Comparison of ENCODE assay signal across 15 mouse cellular contexts in genomic region chr9:14559996-14560395, GRCm38 (mm10). TPM values are rescaled to one million over a fixed set of nuclear protein-coding genes. Genes with fewer than 3 reads are reported as not detected.
A peak's percentile ranks its signal among the peaks of the same experiment; 100 is the strongest.
DNase-seq lines count a peak whose midpoint lies in the region; ATAC-seq lines count a peak whose summit lies in the region.
"Had no signal": no experiment of that assay in that cellular context is flagged by ENCODE, and none has a peak within 500 bp of the region (broad histone marks: within the 10 kb centered on the region; RNA-seq: fewer than 3 reads in every experiment).

No protein-coding gene starts in this region.

- H3K4me3 ChIP-seq in embryonic facial prominence, embryonic 13.5 days = no peak overlapping the region
- no peak overlapping the region for H3K4me3 ChIP-seq in embryonic facial prominence, embryonic 10.5 days
- H3K4me3 ChIP-seq in hindbrain, embryonic 15.5 days = no peak overlapping the region
- no peak overlapping the region for H3K4me3 ChIP-seq in hindbrain, embryonic 11.5 days (ENCODE audit: low read depth, low read length)
- no peak overlapping the region for H3K4me3 ChIP-seq in neural tube, embryonic 14.5 days (ENCODE audit: low read depth, low read length)
- no peak overlapping the region for H3K4me3 ChIP-seq in neural tube, embryonic 15.5 days (replicated peaks)
- H3K4me3 ChIP-seq: forebrain, embryonic 10.5 days; myocyte; neural tube, embryonic 13.5 days had no signal

- H3K9ac ChIP-seq in embryonic facial prominence, embryonic 13.5 days = no peak overlapping the region
- H3K9ac ChIP-seq in hindbrain, embryonic 15.5 days = no peak overlapping the region
- H3K9ac ChIP-seq in hindbrain, embryonic 11.5 days (ENCODE audit: low read depth, low read length) = no peak overlapping the region
- no peak overlapping the region for H3K9ac ChIP-seq in neural tube, embryonic 14.5 days (replicated peaks; ENCODE audit: low read depth, low read length)
- no peak overlapping the region for H3K9ac ChIP-seq in neural tube, embryonic 15.5 days (replicated peaks)
- H3K9ac ChIP-seq: neural tube, embryonic 13.5 days had no signal

- H3K9me3 ChIP-seq in embryonic facial prominence, embryonic 13.5 days = no peaks in the 10 kb centered on the region
- no peaks in the 10 kb centered on the region for H3K9me3 ChIP-seq in embryonic facial prominence, embryonic 10.5 days
- H3K9me3 ChIP-seq in hindbrain, embryonic 15.5 days = no peaks in the 10 kb centered on the region
- no peaks in the 10 kb centered on the region for H3K9me3 ChIP-seq in hindbrain, embryonic 11.5 days (ENCODE audit: control insufficient read depth, low read length)
- no peaks in the 10 kb centered on the region for H3K9me3 ChIP-seq in neural tube, embryonic 14.5 days (ENCODE audit: control insufficient read depth, low read length)
- no peaks in the 10 kb centered on the region for H3K9me3 ChIP-seq in neural tube, embryonic 15.5 days (replicated peaks)
- H3K9me3 ChIP-seq: forebrain, embryonic 10.5 days; neural tube, embryonic 13.5 days had no signal

- 83% methylated on average over 9 of the region's 9 CpGs for WGBS in embryonic facial prominence, embryonic 13.5 days
- 92% methylated on average over 9 of the region's 9 CpGs for WGBS in embryonic facial prominence, embryonic 10.5 days
- 83% methylated on average over 9 of the region's 9 CpGs for WGBS in hindbrain, embryonic 15.5 days
- 88% methylated on average over 9 of the region's 9 CpGs for WGBS in hindbrain, embryonic 11.5 days
- 81% methylated on average over 9 of the region's 9 CpGs for WGBS in neural tube, embryonic 14.5 days
- WGBS in neural tube, embryonic 15.5 days = 81% methylated on average over 9 of the region's 9 CpGs

- no peaks in the 10 kb centered on the region for H3K4me1 ChIP-seq in embryonic facial prominence, embryonic 13.5 days
- 0 out of 2 replicates have a peak, but pooled peaks cover 3% of the 10 kb centered on the region for H3K4me1 ChIP-seq in embryonic facial prominence, embryonic 10.5 days
- no peaks in the 10 kb centered on the region for H3K4me1 ChIP-seq in hindbrain, embryonic 15.5 days (replicated peaks)
- H3K4me1 ChIP-seq in hindbrain, embryonic 11.5 days (replicated peaks; ENCODE audit: control insufficient read depth, insufficient read depth, low read length) = no peaks in the 10 kb centered on the region
- H3K4me1 ChIP-seq in neural tube, embryonic 14.5 days (ENCODE audit: control insufficient read depth, insufficient read depth, low read length) = no peaks in the 10 kb centered on the region
- H3K4me1 ChIP-seq in neural tube, embryonic 15.5 days = 0 out of 2 replicates have a peak, but pooled peaks cover 2% of the 10 kb centered on the region
- H3K4me1 ChIP-seq: neural tube, embryonic 13.5 days had no signal

- H3K27ac ChIP-seq in embryonic facial prominence, embryonic 13.5 days = no peak overlapping the region
- H3K27ac ChIP-seq in embryonic facial prominence, embryonic 10.5 days (replicated peaks) = no peak overlapping the region
- H3K27ac ChIP-seq in hindbrain, embryonic 15.5 days (replicated peaks) = no peak overlapping the region
- no peak overlapping the region for H3K27ac ChIP-seq in hindbrain, embryonic 11.5 days (ENCODE audit: low read depth, low read length)
- no peak overlapping the region for H3K27ac ChIP-seq in neural tube, embryonic 14.5 days (ENCODE audit: low read depth, low read length)
- H3K27ac ChIP-seq in neural tube, embryonic 15.5 days (replicated peaks) = no peak overlapping the region
- H3K27ac ChIP-seq: forebrain, embryonic 10.5 days; neural tube, embryonic 13.5 days had no signal

- H3K27me3 ChIP-seq in embryonic facial prominence, embryonic 13.5 days = no peaks in the 10 kb centered on the region
- no peaks in the 10 kb centered on the region for H3K27me3 ChIP-seq in embryonic facial prominence, embryonic 10.5 days (replicated peaks; ENCODE audit: low read depth, poor library complexity, severe bottlenecking)
- H3K27me3 ChIP-seq in hindbrain, embryonic 15.5 days = no peaks in the 10 kb centered on the region
- no peaks in the 10 kb centered on the region for H3K27me3 ChIP-seq in hindbrain, embryonic 11.5 days (ENCODE audit: control insufficient read depth, insufficient read depth, low read length)
- H3K27me3 ChIP-seq in neural tube, embryonic 14.5 days (ENCODE audit: control insufficient read depth, insufficient read depth, low read length) = no peaks in the 10 kb centered on the region
- H3K27me3 ChIP-seq in neural tube, embryonic 15.5 days (replicated peaks) = no peaks in the 10 kb centered on the region
- H3K27me3 ChIP-seq: neural tube, embryonic 13.5 days had no signal

- peaks cover 95% of the 10 kb centered on the region for H3K36me3 ChIP-seq in embryonic facial prominence, embryonic 13.5 days
- H3K36me3 ChIP-seq in embryonic facial prominence, embryonic 10.5 days (replicated peaks) = peaks cover 100% of the 10 kb centered on the region
- peaks cover 8% of the 10 kb centered on the region for H3K36me3 ChIP-seq in hindbrain, embryonic 15.5 days
- H3K36me3 ChIP-seq in hindbrain, embryonic 11.5 days (ENCODE audit: control insufficient read depth, insufficient read depth, low read length) = 0 out of 2 replicates have a peak, but pooled peaks cover 2% of the 10 kb centered on the region
- peaks cover 31% of the 10 kb centered on the region for H3K36me3 ChIP-seq in neural tube, embryonic 14.5 days (ENCODE audit: control insufficient read depth, insufficient read depth, low read length)
- H3K36me3 ChIP-seq in neural tube, embryonic 15.5 days = peaks cover 48% of the 10 kb centered on the region

- 0 out of 2 replicates have a peak, but pooled peaks have one; percentile 24 for ATAC-seq in embryonic facial prominence, embryonic 13.5 days (ENCODE audit: insufficient number of reproducible peaks, insufficient read depth, low FRiP score, low TSS enrichment, low read depth)
- peak; percentile 23; the same call in 1 of the 2 replicates for ATAC-seq in hindbrain, embryonic 15.5 days (ENCODE audit: low FRiP score, low read depth)
- ATAC-seq in hindbrain, embryonic 11.5 days (ENCODE audit: low FRiP score) = no peak
- peak; percentile 41; the same call in 1 of the 2 replicates for ATAC-seq in neural tube, embryonic 14.5 days (ENCODE audit: low read depth)
- no peak for ATAC-seq in neural tube, embryonic 15.5 days (ENCODE audit: low FRiP score)
- ATAC-seq: midbrain, embryonic 16.5 days had no signal

- DNase-seq in embryonic facial prominence, embryonic 10.5 days (ENCODE audit: low spot score) = no peak
- DNase-seq in hindbrain, embryonic 11.5 days (ENCODE audit: low spot score) = no peak
- no peak for DNase-seq in kidney, adult 9 months
- DNase-seq: cerebellum, adult 8-10 months; lung, postnatal 4 days had no signal

- H3K4me2 ChIP-seq in embryonic facial prominence, embryonic 13.5 days = no peak overlapping the region
- H3K4me2 ChIP-seq in hindbrain, embryonic 15.5 days = no peak overlapping the region
- no peak overlapping the region for H3K4me2 ChIP-seq in hindbrain, embryonic 11.5 days (replicated peaks; ENCODE audit: low read depth, low read length)
- no peak overlapping the region for H3K4me2 ChIP-seq in neural tube, embryonic 14.5 days (ENCODE audit: low read depth, low read length)
- H3K4me2 ChIP-seq in neural tube, embryonic 15.5 days = no peak overlapping the region
- H3K4me2 ChIP-seq: heart, embryonic 11.5 days; neural tube, embryonic 13.5 days had no signal

RNA-seq across cellular contexts. Expression of gene Cwc15, which starts 59.6 kb away (rescaled TPM):
- 170 and 176 TPM in 2 replicates for polyA plus RNA-seq in embryonic facial prominence, embryonic 13.5 days (2015; fragmentation: Nextera tagmentation; extraction: Ambion mirVana)
- 174 and 178 TPM in 2 replicates for polyA plus RNA-seq in embryonic facial prominence, embryonic 10.5 days (2016; fragmentation: Nextera tagmentation; extraction: Ambion mirVana)
- polyA plus RNA-seq in hindbrain, embryonic 15.5 days (2015; fragmentation: Nextera tagmentation; extraction: Ambion mirVana) = 138 and 143 TPM in 2 replicates
- polyA plus RNA-seq in hindbrain, embryonic 11.5 days (2014; fragmentation: Nextera tagmentation; extraction: Ambion mirVana) = 212 and 221 TPM in 2 replicates
- polyA plus RNA-seq in neural tube, embryonic 14.5 days (2014; fragmentation: Nextera tagmentation; extraction: Ambion mirVana) = 143 and 157 TPM in 2 replicates
- polyA plus RNA-seq in neural tube, embryonic 15.5 days (2015; fragmentation: Nextera tagmentation; extraction: Ambion mirVana) = 146 and 154 TPM in 2 replicates

RNA-seq across cellular contexts. Expression of gene Kdm4d, which starts 59.7 kb away (rescaled TPM):
- polyA plus RNA-seq in embryonic facial prominence, embryonic 13.5 days (2015; fragmentation: Nextera tagmentation; extraction: Ambion mirVana) = 0.41 and 0.56 TPM in 2 replicates
- 0.19 and 0.46 TPM in 2 replicates for polyA plus RNA-seq in embryonic facial prominence, embryonic 10.5 days (2016; fragmentation: Nextera tagmentation; extraction: Ambion mirVana)
- polyA plus RNA-seq in hindbrain, embryonic 15.5 days (2015; fragmentation: Nextera tagmentation; extraction: Ambion mirVana) = 0.72 and 1.2 TPM in 2 replicates
- 0.15 and 0.22 TPM in 2 replicates for polyA plus RNA-seq in hindbrain, embryonic 11.5 days (2014; fragmentation: Nextera tagmentation; extraction: Ambion mirVana)
- polyA plus RNA-seq in neural tube, embryonic 14.5 days (2014; fragmentation: Nextera tagmentation; extraction: Ambion mirVana) = 0.85 and 1.2 TPM in 2 replicates
- polyA plus RNA-seq in neural tube, embryonic 15.5 days (2015; fragmentation: Nextera tagmentation; extraction: Ambion mirVana) = 0.82 and 0.95 TPM in 2 replicates
- polyA plus RNA-seq: liver, adult 2 months; myocyte had no signal

Comparison
In these comparisons a context has a peak if more than half of its experiments do, and no peak if none do; other contexts are left out.
1. ATAC-seq: peak in embryonic facial prominence, embryonic 13.5 days (single experiment), hindbrain, embryonic 15.5 days (single experiment) and neural tube, embryonic 14.5 days (single experiment); none in hindbrain, embryonic 11.5 days (single experiment) and neural tube, embryonic 15.5 days (single experiment).